Mouse (Mus musculus) midbrain, embryonic 12.5 days (tissue): ENCODE data around the gene Inhba. TPM values are rescaled to one million over a fixed set of nuclear protein-coding genes. Genes with fewer than 3 reads are reported as not detected.
A peak's percentile ranks its signal among the peaks of the same experiment; 100 is the strongest.

Experiments used
- ATAC-seq: fragments of 200-750 bp; cut with Nextera tagmentation; 2 replicates; pipeline ENCODE4 v1.8.0; 2017; ENCODE audit warnings: low read depth, moderate TSS enrichment, moderate library complexity; ENCODE audit not compliant: low FRiP score
- H3K27ac ChIP-seq: fragments of 300-500 bp; sonication (generic); replicated peaks from 2 replicates; pipeline ENCODE4 v1.5.1; 2016; ENCODE audit warnings: mild to moderate bottlenecking
- H3K27me3 ChIP-seq: fragments of 300-500 bp; sonication (generic); 2 replicates; pipeline ENCODE4 v1.6.1; 2016; ENCODE audit warnings: mild to moderate bottlenecking
- H3K36me3 ChIP-seq: fragments of 300-500 bp; sonication (generic); 2 replicates; pipeline ENCODE4 v1.6.1; 2016
- H3K4me1 ChIP-seq: fragments of 300-500 bp; sonication (generic); 2 replicates; pipeline ENCODE4 v1.6.1; 2016
- H3K4me2 ChIP-seq: fragments of 300-500 bp; sonication (generic); replicated peaks from 2 replicates; pipeline ENCODE4 v1.6.1; 2016; ENCODE audit warnings: mild to moderate bottlenecking, moderate library complexity
- H3K4me3 ChIP-seq: fragments of 300-500 bp; sonication (generic); 2 replicates; pipeline ENCODE4 v1.5.1; 2016; ENCODE audit warnings: mild to moderate bottlenecking
- H3K9ac ChIP-seq: fragments of 300-500 bp; sonication (generic); replicated peaks from 2 replicates; pipeline ENCODE4 v1.6.1; 2016; ENCODE audit warnings: mild to moderate bottlenecking, moderate library complexity
- H3K9me3 ChIP-seq: fragments of 300-500 bp; sonication (generic); 2 replicates; pipeline ENCODE4 v1.6.1; 2016; ENCODE audit warnings: mild to moderate bottlenecking
- WGBS: fragments of 180-500 bp; shearing (Covaris S2); methylation state at CpG from one replicate; pipeline ENCODE4 v1.1.7; 2016; 5-methylcytosine and 5-hydroxymethylcytosine counted together
- polyA plus RNA-seq: library from polyadenylated mRNA; unstranded; fragments of >200 nt; fragmentation: Nextera tagmentation; extraction: Ambion mirVana; gene quantifications from 2 replicates; pipeline ENCODE4 v1.2.1, GENCODE M21; 2016

Gene Inhba
- polyA plus RNA-seq, 1 experiment from 2014 or later = 1.5 TPM

DNA sequence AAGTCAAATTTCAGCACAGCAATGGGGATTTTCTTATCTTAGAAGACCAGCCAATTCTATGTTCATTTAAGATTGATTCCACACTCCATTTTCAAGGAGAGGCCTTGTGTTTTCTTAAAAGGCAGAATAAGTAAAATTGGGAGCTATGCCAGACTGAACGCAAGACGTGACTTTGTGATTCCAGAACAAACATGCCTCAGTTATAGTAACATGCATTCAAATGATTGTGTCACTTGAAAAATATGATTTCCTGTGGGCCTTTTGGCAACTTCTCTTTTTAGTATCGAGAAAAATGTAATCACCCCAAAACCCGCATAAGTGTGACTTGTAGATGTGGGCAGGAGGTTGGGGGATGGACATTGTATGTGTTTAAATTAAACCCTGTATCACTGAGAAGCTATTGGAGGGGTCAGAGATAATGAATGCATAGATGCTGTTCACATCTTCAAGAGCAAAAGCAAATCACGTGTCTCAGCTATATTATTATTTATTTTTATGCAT lies 19.0 kb downstream of the Inhba start:
- no peak for ATAC-seq
- Histone ChIP-seq H3K4me2 (no peak overlapping the region), H3K9me3 (no peaks in the 10 kb centered on the region), H3K36me3 (no peaks in the 10 kb centered on the region), H3K27ac (no peak overlapping the region), H3K4me1 (peaks cover 7% of the 10 kb centered on the region), H3K4me3 (no peak overlapping the region), H3K9ac (no peak overlapping the region), H3K27me3 (no peaks in the 10 kb centered on the region)
- 85% methylated on average over 5 of the region's 5 CpGs for WGBS

DNA sequence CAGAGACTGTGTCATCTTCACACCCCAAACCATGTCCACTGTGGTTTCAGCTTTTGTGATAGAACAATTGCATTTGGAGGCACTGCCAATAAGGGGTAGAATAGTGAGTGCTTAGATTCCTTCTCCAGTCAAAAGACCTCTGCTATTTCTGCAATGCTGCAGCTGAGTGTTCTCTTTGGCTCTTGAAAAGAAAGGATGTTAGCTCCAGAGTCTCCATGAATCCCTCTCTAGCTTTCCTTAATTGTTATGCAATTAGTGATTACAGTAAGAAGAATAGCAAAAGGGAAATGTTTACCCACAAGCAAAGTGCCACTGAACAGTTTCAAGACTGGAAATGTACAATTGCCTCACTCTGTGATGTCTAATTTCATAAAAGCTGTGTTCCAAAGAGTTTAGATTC lies 20.8 kb downstream of the Inhba start:
- H3K9me3 ChIP-seq = no peaks in the 10 kb centered on the region
- no peak overlapping the region for H3K4me2 ChIP-seq
- no peak for ATAC-seq
- H3K4me3 ChIP-seq = no peak overlapping the region
- peaks cover 7% of the 10 kb centered on the region for H3K4me1 ChIP-seq
- no peak overlapping the region for H3K27ac ChIP-seq
- H3K9ac ChIP-seq = no peak overlapping the region
- H3K36me3 ChIP-seq = no peaks in the 10 kb centered on the region
- no peaks in the 10 kb centered on the region for H3K27me3 ChIP-seq

DNA sequence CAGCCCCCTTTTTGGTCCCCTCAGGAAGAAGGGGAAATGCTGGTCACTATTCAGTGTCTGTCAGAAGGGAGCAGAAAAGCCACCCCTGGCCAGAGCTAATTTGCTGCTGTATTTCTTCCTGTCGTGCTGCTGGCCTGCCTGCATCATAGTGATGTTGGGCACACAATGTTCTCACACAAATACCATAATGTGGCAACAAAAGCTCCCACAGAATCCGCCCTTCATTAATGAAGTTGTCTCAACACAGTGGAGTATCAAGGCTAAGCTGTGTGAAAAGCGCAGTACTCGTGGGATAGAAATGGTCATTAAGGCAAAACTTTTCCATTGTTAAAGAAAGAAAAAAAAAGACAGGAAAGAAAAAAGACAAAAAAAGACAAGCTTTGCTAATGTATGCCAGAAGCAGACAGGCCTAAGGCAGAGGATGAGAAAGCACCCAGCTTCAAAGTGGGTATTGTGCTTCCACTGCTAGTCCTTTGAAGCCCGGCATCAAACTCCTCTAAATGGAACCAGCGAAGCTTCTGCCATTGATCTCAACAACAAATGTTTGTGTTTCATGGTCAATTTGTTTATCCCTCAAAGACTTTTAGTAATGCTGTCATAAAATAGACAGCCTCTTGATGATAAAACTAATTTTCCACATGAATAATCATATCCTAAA lies 21.4 kb downstream of the Inhba start:
- Histone ChIP-seq H3K27me3 (no peaks in the 10 kb centered on the region), H3K36me3 (no peaks in the 10 kb centered on the region), H3K9me3 (no peaks in the 10 kb centered on the region), H3K4me2 (no peak overlapping the region), H3K9ac (no peak overlapping the region), H3K27ac (no peak overlapping the region), H3K4me1 (peaks cover 7% of the 10 kb centered on the region), H3K4me3 (no peak overlapping the region)
- ATAC-seq = peak; percentile 66
- WGBS = 23% methylated on average over 6 of the region's 6 CpGs

DNA sequence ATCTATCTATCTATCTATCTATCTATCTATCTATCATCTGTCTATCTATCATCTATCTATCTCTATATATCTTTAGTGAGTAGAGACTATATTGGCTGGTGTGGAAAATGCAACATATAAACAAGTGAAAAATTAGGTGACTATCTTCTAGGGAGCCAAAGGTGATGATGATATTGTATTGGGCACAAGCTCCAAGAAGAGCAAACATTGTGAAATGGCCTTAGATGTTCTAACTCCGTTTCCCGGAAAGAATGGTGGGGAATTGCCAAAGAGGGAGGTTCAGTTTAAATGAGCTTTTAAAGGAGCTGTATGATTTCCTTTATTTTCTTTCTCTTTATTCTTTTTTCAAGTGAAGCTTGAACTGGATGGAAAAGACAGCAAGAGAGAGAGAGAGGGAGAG lies 57.4 kb downstream of the Inhba start:
- Histone ChIP-seq H3K9ac (no peak overlapping the region), H3K4me1 (no peaks in the 10 kb centered on the region), H3K9me3 (no peaks in the 10 kb centered on the region), H3K36me3 (no peaks in the 10 kb centered on the region), H3K4me3 (no peak overlapping the region), H3K27ac (no peak overlapping the region), H3K27me3 (no peaks in the 10 kb centered on the region), H3K4me2 (no peak overlapping the region)
- no peak for ATAC-seq
- WGBS = 85% methylated on average over 2 of the region's 2 CpGs

DNA sequence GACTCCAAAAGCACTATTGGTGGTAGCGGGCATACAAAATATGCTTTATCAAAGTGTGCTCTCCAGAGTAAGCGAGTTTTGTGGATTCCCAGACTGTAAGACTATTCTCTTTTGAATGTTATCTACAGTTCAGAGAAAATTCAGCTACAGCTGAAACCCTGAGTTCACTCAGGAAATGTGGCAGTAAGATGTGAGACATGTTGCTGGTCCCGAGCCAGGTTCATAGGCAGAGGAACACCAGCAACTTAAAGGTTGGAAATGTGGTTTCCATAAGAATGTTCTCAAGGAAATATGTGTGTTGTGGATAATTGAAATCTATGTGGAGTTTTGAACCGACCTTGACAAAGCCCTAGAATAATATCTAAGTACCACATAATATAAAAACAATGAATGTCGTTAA lies 65.6 kb downstream of the Inhba start:
- H3K4me1 ChIP-seq = no peaks in the 10 kb centered on the region

DNA sequence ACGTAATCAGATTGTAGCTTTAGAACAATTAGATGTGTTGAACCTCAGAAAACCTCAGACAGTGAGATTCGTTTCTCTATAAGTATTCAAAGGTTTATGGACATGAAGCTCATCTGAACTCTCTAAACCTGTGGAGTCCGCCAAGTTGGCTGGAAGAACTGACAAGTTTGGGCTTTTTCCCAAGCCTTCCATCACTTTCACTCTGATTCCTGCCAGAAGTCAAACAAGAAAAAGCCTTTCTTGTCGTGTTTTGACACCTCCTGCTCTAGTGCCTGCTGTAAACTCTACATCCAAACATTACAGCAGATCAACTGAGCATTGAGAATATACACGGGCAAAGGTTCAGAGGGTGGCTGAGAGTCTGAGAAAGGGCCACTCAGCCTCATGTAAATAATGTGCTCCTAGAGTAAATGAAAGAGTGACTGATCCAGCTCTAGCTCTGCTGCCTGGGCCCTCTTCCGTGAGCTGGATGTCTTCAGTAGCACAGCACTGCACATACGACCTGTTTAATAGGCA lies 66.6 kb downstream of the Inhba start:
- ATAC-seq = no peak
- no peaks in the 10 kb centered on the region for H3K9me3 ChIP-seq
- H3K4me3 ChIP-seq = no peak overlapping the region
- H3K27ac ChIP-seq = no peak overlapping the region
- no peaks in the 10 kb centered on the region for H3K4me1 ChIP-seq
- H3K27me3 ChIP-seq = no peaks in the 10 kb centered on the region
- no peak overlapping the region for H3K4me2 ChIP-seq
- no peak overlapping the region for H3K9ac ChIP-seq
- H3K36me3 ChIP-seq = no peaks in the 10 kb centered on the region
- WGBS = 84% methylated on average over 7 of the region's 7 CpGs

More for the DNA sequence above, 65.6 kb downstream of the Inhba start:
- Histone ChIP-seq H3K36me3 (no peaks in the 10 kb centered on the region), H3K27me3 (no peaks in the 10 kb centered on the region), H3K9ac (no peak overlapping the region), H3K4me2 (no peak overlapping the region), H3K9me3 (no peaks in the 10 kb centered on the region), H3K4me3 (no peak overlapping the region), H3K27ac (no peak overlapping the region)
- 88% methylated on average over 5 of the region's 5 CpGs for WGBS
- ATAC-seq = no peak

DNA sequence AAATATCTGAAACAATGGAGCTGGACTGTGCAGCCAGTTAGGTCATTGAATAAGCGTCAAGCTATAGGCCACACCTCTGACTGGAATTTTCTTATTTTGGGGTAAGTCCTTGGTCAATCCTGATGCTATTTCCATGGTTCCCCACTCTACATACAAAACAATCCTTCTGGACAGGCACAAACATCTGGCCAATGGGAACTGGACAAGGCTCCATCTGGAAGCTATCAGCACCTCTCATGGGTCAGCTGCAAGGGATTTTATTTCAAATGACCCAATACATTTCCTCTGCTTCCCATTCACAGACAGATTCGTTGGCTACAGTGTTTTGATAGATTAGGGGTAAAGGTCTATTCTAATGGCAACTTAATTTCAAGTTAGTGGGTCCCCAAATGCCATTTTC lies 68.6 kb downstream of the Inhba start:
- 69% methylated on average over 2 of the region's 2 CpGs for WGBS
- Histone ChIP-seq H3K4me3 (no peak overlapping the region), H3K4me1 (no peaks in the 10 kb centered on the region), H3K36me3 (no peaks in the 10 kb centered on the region), H3K4me2 (no peak overlapping the region), H3K9ac (no peak overlapping the region), H3K27me3 (no peaks in the 10 kb centered on the region), H3K9me3 (no peaks in the 10 kb centered on the region), H3K27ac (no peak overlapping the region)
- no peak for ATAC-seq
